Mouse (Mus musculus): ENCODE data around the gene Mrpl17.

The Mrpl17 gene

GRCm38 (mm10) chr7:105786506-105787284 is 24.2 kb downstream of the Mrpl17 start:
- DNase-seq (ENCODE audit: low spot score): no peak

- no peak for DNase-seq (ENCODE audit: low spot score)
These were observed 26.3 kb downstream of the Mrpl17 start for GRCm38 (mm10) chr7:105784556-105784955.

- no peak for DNase-seq (ENCODE audit: low spot score)
These were observed 27.0 kb downstream of the Mrpl17 start for GRCm38 (mm10) chr7:105783861-105784260.

- DNase-seq (ENCODE audit: low spot score): no peak
These were observed 32.2 kb downstream of the Mrpl17 start for GRCm38 (mm10) chr7:105778553-105779265.

GRCm38 (mm10) chr7:105777797-105778552 is 32.9 kb downstream of the Mrpl17 start:
- DNase-seq (ENCODE audit: low spot score): no peak

GRCm38 (mm10) chr7:105777316-105777715 is 33.6 kb downstream of the Mrpl17 start:
- DNase-seq (ENCODE audit: low spot score): no peak

GRCm38 (mm10) chr7:105776026-105776425 is 34.9 kb downstream of the Mrpl17 start:
- DNase-seq (ENCODE audit: low spot score): no peak

- DNase-seq (ENCODE audit: low spot score): no peak
These were observed 36.2 kb downstream of the Mrpl17 start for GRCm38 (mm10) chr7:105774661-105775060.

- DNase-seq (ENCODE audit: low spot score): no peak
These were observed 37.9 kb downstream of the Mrpl17 start for GRCm38 (mm10) chr7:105773041-105773440.

GRCm38 (mm10) chr7:105772331-105772730 is 38.6 kb downstream of the Mrpl17 start:
- DNase-seq (ENCODE audit: low spot score): no peak

- no peak for DNase-seq (ENCODE audit: low spot score)
These were observed 40.9 kb downstream of the Mrpl17 start for GRCm38 (mm10) chr7:105769959-105770358.

- no peak for DNase-seq (ENCODE audit: low spot score)
These were observed 43.2 kb downstream of the Mrpl17 start for GRCm38 (mm10) chr7:105767729-105768165.

- no peak for DNase-seq (ENCODE audit: low spot score)
These were observed 46.6 kb downstream of the Mrpl17 start for GRCm38 (mm10) chr7:105764331-105764730.

- no peak for DNase-seq (ENCODE audit: low spot score)
These were observed 48.2 kb downstream of the Mrpl17 start for GRCm38 (mm10) chr7:105762517-105763270.

- no peak for DNase-seq (ENCODE audit: low spot score)
These were observed 49.0 kb downstream of the Mrpl17 start for GRCm38 (mm10) chr7:105761813-105762484.

- DNase-seq (ENCODE audit: low spot score): no peak
These were observed 57.6 kb downstream of the Mrpl17 start for GRCm38 (mm10) chr7:105753281-105753680.
